Mouse (Mus musculus): ENCODE data around the gene Ctnnbip1.

GRCm38 (mm10) chr4:149568622-149569021, 50.6 kb downstream of the Ctnnbip1 start:
- no peak for TF ChIP-seq CTCF (IDR thresholded peaks at IDR 0.05; ENCODE audit: low read depth, low read length)
- no peak for TF ChIP-seq POLR2A (IDR thresholded peaks at IDR 0.05; ENCODE audit: insufficient read depth, low read length)
